Mouse (Mus musculus) right cerebral cortex, adult 2 months (tissue): Measurements from ENCODE around the gene Taf1c.
A peak's percentile ranks its signal among the peaks of the same experiment; 100 is the strongest.

Experiments used
- DNase-seq, 2 experiments: peaks; one replicate each; pipeline ENCODE4 v3.0.0; 2021 to 2022; ENCODE audit warnings: low spot score in 2 of 2

Gene Taf1c

DNA sequence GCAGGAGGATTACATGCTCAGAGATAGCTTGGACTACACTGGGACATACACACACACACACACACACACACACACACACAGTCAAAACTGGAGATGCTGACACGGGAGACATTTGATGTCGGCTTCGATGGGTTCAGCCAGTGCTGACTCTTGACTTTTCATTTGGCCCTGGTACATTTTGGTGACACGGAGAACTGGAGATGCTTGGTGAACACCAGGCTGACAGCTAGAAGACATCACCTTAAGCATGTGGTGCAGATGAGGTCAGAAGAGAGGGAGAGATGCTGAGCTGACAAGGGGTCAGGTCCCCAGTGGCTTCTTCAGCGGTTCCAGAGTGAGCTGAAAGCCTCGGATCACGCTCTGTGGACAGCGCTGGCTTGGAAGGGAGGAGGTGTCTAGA lies 18.0 kb upstream of the Taf1c start:
- DNase-seq, result no peak

DNA sequence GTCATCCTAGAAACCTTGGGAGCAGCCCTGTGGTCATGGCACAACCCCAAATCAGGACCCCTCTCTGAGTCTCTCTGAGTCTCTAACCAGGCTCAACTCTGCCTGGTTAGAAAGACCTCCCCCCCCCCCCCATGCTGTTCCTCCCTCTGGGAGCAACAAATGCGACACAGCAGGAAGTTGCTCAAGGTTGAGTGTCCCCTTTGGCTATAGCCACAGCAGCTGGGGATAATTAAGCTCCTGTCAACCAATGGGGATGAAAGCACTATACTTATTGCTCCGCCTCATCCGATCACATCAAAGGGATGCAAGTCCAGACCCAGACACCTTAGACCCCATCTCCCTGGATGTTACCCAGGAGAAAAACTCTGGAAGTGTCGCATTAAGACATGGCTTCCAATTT lies 17.5 kb upstream of the Taf1c start:
- no peak for DNase-seq

DNA sequence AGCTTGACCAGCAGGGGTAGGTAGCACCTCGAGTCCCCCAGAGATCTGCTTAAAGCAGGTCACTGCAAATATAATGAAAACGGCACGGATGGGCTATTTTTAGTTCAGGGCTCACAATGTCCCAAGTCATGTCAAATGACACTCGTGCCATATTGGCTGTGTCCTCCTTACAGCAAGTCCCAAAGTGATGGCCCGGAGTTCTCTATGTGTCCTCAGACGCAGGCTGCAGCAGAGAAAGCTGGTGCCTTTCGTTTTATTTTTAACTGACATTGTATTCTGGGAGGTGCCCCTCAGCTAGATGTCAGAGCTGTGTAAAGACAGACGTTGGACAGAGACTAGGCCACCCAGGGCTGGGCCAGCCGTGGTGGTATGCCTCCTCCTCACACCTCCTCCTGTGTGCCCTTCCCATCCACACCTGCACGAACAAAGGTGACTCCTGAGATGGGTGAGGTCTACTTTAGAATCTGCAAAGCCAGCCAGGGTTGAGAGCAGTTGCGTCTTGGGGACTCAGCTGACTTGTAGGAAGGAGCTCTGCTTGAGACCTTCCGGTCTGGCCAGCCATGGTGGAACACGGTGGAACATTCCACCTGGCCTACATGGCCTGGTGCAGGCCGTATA lies 15.9 kb upstream of the Taf1c start:
- no peak for DNase-seq

DNA sequence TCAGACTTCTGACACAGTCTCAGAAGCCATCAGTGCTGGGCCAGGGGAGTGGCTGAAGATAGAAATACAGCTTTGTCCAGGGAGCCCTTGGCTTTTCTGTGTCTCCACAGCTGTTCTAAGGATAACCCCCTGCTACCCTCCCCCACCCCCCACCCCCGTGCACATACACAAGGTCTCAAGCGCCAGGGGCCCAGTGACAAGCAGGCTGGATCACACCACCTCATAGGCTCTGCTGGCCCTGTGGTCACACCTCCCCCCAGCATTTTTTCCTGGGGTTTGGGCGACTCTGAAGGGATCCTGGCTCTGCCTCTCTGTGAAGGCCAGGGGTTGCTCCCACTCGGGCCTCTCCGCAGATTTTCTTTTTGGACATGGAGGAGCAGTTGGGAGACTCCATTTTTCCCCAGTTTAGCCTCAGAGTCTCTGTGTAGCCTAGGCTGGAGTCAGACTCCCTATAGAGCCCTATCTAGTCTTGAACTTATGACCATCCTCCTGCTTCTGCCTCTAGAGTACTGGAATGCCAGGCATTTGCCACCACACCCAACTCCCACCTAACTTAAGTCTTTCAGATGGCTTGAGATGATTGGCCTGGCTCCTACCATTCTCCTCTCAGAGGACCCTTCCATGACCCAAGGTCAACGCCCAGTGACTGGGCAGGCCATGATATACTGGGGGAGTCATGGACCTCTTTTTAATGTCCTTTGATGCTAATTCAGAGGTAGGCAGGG lies 15.3 kb upstream of the Taf1c start:
- no peak for DNase-seq

DNA sequence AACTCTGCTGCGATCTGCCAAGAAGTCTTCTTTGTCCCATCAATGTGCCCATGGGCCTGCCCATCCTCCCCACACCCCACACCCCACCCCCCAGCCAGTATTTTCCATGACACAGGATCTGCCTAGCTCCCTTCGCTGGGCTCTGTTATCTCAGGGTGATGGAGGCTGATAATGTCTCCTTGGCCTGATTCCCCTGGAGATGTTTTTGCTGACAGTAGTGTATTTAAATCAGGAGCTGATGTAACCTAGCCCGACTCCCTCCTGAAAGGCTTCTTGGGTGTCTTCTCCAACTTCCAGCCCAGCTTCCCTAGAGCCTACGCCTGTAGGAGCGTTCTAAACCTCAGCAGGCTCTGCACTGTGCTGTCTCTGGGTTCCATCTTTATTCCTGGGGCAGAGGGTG lies 13.9 kb upstream of the Taf1c start:
- no peak for DNase-seq

DNA sequence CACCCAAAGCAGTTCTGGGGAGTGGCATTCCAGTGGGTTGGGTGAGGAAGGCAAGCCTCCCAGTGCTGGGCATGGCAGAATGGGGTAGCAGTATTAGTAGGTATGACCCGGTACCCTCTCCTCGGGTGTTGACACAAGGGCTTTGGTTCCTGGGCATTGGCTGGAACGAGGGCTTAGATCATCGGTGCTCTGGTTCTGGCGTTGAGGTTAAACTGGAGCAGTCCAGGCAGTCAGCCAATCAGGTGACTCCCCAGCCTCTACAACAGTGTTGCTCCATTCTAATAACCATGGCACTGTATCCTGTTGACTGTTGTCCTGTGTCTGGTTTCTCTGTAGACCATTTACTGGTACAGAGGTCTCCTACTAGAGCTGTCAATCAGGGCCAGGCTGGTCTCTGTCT lies 12.6 kb upstream of the Taf1c start:
- no peak for DNase-seq

DNA sequence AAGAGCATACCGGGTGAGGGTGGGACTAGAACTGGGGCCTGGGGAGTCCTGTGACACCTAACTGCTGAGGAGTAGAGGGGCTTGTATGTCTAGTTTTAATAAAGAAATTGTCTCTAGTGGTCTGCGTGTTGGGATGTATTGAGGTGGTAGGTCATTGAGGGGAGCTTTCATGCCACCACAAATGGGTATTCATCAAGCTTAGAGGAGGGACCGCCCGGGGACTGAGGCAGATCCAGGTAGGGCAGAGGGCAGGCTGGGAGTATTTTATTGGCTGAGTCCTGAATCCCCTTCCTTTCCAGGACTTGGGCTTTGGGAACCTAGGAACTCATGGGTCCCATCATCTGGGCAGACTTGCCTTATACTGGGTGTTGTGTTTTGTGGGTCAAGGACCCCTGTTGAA lies 11.8 kb upstream of the Taf1c start:
- no peak for DNase-seq

DNA sequence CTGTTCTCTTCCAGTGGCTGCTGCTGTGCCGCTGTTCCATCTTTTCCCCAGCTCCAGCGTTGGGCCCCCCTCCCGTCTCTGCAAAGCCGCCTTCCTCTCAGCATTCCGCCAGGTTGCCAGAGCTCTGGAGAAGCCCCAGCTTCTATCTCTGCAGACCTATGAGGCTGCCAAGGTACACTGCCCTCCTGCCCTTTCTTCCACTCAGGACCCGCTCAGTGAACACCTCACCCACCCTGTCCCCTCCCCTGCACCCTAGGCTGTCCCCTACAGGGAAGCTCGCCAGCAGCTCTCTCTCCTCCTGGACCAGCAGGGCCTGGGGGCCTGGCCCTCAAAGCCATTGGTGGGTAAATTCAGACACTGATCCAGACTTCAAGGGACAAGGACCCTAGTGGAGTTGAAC lies 11.3 kb upstream of the Taf1c start:
- DNase-seq, result no peak

DNA sequence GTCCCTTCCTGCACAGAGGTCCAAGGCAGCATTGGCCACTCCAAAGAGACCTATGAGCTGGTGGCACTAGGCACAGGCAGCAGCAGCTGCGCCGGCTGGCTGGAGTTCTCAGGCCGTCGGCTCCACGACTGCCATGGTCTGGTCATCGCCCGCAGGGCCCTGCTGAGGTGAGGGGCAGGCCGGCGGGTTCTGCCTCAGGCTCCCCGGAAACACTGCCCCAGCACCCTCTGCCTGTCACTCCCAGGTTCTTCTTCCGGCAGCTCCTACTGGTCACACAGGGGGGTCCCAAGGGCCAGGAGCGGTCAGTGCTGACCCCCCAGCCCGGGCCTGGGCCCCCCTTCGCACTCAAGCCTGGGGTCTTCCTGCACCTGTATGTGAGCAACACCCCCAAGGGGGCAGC lies 10.1 kb upstream of the Taf1c start:
- no peak for DNase-seq

DNA sequence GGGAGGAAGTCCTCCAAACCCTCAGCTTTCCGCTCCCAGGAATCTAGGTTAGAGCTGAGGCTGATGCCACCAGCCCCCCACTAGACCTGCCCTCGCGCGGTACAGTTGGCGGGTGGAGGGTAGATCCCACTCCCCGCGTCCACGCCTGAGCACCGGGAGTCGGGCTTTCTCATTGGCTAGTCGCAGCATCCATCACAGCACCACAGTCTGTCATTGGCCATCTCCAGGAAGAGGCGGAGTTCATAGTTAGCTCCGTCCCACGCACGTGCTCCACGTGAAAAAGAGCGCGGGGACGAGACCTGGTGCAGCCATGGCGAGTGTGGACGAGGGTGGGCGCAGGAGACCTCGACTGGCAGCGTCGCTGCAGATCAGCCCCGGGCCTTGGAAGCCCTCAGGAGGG lies 7.4 kb upstream of the Taf1c start, which contains the start of gene Adad2:
Adad2 (plus strand) TSS at position 277 of the 400 bp plus-strand sequence.
- no peak for DNase-seq

DNA sequence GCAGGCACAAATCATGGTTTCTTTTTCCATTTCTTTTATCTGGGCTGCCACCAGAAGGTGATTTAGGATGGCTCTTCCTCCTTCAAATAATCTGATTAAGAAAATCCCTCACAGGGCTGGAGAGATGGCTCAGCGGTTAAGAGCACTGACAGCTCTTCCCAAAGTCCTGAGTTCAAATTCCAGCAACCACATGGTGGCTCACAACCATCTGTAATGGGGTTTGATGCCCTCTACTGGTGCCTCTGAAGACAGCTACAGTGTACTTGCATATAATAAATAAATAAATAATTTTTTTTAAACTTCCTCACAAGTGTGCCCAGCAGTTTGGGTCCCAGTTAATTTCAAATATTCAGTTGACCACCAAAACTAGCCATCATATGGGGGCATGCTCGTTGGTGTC lies 1.2 kb upstream of the Taf1c start:
- no peak for DNase-seq

DNA sequence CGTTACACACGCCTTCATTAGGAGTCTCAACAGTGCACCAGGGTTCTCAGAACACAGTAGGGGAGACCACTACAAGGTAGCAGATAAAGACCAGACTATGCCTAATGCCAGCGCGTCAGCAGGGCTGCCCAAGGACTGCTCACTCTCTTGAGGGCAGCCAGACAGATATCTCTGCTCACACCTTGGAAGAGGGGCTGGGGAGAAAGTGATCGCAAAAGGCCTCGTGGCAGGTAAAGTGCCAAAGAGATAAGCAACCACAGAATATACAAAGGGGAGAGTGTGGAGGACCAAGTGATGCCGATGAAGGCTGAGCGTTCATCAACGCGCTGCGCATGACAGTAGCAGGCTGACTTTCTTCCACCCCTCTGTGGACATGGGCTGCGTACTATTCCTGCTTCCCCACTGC lies 621 bp downstream of the Taf1c start:
- DNase-seq, result no peak

DNA sequence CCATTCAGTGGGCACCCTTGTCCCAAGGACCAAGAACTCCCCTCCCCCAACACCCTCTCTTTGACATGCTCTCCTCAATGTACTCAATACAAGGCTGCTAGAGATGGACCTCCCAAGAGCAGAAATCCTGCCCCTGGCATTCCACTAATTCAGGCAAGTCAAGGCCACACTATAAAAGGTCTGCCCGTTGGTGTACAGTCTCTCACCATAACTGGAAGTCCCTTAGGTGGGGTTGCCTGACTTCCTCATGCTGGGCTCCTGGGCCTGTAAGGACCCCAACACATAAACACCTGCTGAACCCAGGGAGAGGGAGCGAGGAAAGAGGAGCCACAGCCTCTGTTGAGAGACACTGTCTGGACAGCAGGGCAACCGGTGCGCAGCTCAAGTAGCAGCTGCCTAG lies 1.3 kb downstream of the Taf1c start:
- DNase-seq, result no peak

DNA sequence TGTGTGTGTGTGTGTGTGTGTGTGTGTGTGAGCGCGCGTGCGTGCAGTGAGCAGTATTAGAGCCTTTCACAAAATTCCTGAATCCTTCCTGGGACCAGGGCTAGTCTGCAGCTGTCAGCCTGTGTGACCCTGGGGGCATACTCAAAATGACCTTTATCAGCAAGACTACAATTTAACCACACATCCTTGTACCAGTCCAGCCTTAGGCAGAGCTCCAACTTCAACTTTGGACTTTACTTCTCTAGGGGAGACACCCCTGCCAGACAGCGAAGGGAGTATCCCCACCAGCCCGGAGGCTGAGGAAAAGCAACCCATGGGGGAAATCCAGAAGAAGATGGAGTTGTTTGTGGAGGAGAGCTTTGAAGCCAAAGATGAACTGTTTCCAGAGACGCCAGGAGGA lies 13.6 kb downstream of the Taf1c start:
- no peak for DNase-seq

DNA sequence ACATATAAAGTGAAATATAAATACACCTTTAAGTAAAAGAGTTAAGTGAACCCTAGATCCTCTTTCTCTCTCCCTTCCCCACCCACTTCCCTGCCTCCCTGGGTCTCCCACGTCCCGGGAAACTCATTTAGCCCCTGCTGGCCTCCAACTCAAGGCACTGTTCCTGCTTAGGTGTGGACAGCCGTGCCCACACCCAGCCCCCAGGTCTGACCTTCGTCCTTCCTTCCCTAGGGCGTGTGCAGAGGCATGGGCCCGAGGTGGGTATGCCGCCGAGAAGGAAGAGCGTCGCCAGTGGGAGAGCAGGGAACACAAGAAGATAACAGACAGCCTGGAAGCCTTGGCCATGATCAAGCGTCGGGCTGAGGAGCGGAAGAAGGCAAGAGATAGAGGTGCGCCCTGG lies 14.7 kb downstream of the Taf1c start:
- no peak for DNase-seq

DNA sequence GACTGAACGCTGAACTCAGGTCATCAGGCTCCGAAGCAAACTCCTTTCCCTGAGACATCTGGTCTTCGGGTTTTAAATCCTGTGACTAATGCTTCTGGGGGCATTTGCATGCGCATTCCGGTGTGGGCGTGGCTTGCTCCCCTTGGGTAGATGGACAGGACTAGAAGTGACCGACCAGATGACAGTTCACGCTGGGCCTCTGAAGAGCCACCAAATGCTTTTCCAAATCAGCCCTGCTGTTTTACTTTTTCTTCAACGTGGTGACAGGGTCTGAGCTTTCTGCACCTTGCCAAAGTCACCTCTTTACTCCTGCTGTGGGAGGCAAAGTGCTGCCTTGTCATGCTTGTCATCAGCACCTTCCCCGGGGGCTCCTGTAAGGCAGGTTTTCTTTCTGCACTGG lies 16.2 kb downstream of the Taf1c start:
- no peak for DNase-seq

DNA sequence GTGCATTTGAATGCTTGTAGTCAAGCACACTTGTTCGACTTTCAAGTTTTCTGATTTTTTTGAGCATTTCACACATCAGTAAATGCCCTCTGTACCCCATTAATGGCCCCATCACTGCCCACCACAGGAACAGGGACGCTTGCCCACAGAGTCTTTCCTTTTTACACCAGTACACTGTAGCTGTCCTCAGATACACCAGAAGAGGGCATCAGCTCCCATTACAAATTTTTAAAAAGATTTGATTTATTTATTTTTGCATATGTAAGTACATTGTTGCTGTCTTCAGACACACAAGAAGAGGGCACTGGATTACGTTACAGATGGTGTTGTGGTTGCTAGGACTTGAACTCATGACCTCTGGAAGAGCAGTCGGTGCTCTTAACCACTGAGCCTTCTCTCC lies 16.7 kb downstream of the Taf1c start:
- no peak for DNase-seq

DNA sequence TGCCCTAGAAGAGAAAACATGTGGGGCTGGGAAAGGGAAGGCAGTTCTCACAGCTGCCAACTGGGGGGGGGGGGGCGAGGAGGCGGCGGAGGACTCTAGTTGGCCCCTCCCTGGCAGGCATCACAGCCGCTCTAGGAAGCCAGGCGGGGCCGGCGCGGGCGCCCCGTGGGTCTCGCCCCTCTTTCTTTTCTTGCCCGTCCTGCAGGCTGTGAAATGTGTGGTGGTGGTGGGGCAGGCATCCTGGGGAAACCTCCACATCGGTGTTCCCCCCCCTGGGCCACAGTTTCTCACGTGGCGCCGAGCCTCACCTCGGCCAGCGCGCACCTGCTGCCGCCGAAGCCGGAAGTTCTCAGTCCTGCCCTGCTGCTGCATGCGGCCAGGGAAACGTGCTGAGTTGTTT lies 19.1 kb downstream of the Taf1c start:
- no peak for DNase-seq

DNA sequence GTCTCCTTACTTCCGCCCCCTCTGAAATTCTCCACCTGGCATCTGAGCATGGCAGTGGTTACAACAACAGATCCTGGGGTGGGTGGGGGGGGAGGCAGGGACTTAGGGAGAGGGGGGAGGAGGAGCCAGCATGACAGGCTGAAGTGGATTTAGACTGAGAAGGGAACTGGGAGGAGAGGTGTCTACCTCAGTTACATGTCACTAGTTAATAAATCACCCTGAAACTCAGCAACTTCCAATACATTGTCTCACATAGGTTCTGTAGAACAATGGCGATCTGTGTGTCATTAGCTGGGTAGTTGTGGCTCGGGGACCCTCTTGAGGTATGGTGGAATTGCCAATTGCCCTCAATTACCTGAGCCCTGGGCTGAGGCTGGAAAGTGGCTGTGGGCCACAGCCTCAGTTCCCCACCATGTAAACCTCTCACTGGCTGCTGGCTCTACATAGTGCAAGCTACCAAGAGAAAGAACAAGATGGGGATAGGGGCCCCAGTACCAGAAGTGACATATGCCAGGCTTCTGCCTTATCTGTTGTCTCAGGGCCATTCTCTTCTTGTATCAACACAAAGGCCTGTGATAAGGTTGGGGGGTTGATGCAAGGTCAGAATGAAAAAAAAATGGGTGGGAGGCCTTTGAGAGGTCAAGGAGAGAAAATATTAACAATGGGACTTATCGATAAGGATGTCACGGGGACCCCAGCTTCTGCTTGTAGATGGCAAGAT lies 24.4 kb downstream of the Taf1c start:
- no peak for DNase-seq

DNA sequence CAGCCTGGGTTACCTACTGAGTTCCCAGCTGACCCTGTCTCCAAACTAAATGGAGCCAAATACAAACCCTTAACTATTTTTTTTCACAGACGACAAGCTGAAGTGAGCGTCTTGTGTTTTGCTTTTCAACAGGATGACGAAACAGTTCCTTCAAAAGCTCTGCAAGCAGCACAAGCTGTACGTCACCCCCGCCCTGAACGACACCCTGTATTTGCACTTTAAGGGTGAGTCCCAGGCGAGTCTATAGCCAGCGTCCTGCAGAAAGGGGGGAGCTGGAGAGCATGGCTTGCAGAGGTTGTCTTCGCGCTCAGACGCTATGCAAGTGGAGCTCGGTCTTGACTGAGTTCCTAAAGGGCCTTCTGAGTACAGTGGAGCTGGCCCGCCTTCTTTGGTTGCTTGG lies 25.9 kb downstream of the Taf1c start:
- no peak for DNase-seq

DNA sequence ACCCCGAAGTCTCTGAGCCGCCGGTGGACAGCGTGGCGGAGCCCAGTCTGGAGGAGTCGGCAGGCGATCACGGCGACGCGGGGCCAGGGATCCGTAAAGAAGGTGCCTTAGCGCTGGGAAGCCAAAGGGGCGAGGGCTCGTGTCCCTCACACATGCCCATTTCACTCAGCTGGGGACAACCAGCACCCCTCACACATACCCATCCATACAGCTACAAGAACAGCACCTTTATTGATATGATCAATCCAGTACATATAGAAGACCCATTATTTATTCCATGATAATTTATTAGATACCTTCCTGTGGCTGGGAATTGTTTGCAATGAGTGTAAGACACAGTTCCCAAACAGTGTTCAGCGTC lies 29.7 kb downstream of the Taf1c start:
- no peak for DNase-seq

DNA sequence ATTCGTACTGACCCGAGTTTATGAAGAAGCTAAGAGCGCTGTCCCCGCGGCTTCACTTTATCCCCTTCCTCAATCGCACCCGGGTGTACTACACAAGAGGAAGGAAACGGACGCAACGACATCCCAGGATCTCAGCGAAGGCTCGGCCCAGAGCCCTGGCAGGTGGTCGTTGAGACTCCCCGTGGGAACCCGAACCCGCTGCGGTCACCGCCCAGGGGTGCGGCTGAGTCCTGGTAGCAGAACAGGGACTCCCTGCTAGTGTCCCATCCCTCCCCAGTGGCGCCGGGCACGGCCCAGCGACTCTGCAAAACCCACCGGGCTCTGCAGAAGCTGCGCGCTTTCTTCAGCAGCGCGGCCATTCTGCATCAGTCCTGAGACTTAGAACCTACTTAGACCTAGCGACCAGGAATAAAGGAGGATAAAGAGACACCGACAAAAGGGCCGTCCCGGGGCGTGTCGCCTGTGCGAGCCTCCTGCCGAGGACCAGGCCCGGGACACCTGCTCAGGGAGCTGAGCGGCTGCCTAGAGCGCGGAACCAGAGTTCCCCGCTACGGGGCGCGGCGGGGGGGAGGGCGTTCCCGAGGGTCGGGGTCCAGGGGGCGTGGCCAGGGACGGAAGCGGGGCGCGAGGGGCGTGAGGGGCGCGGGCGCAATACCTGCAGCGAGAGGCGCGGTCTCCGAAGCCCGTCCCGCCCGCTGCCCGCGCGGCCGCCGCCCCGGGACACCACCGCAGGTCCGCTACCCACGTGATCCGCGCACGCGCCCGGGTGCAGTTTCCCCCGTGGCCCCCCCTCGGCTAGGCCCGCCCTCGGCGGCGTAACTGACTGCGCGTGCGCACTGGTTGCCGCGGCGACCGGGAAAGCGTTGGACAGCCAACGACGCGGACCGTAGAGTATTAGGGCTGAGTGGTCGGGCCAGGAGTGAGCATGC lies 30.3 kb downstream of the Taf1c start, which contains the start of the genes Hsdl1 and Dnaaf1:
Hsdl1 (minus strand) TSS at position 747 of the 929 bp plus-strand sequence.
Dnaaf1 (plus strand) TSS at position 799 of the 929 bp plus-strand sequence.
- peak; percentile 96 for DNase-seq
